Mouse (Mus musculus) heart, embryonic 11.5 days (tissue): ENCODE results near the gene Cidec. TPM values are rescaled to one million over a fixed set of nuclear protein-coding genes. Genes with fewer than 3 reads are reported as not detected.

ENCODE experiments used
- ATAC-seq: fragments of 200-750 bp; cut with Nextera tagmentation; replicated peaks from 2 replicates; pipeline ENCODE4 v1.8.0; 2017; ENCODE audit warnings: moderate library complexity; ENCODE audit not compliant: insufficient number of reproducible peaks, low FRiP score, low TSS enrichment
- H3K27ac ChIP-seq: fragments of 300-500 bp; sonication (generic); 2 replicates; pipeline ENCODE4 v1.5.1; 2014; ENCODE audit warnings: mild to moderate bottlenecking, low read depth, low read length
- H3K27me3 ChIP-seq: fragments of 300-500 bp; sonication (generic); 2 replicates; pipeline ENCODE4 v1.6.1; 2014; ENCODE audit warnings: mild to moderate bottlenecking, low read length, mixed read lengths; ENCODE audit not compliant: control insufficient read depth, insufficient read depth
- H3K36me3 ChIP-seq: fragments of 300-500 bp; sonication (generic); 2 replicates; pipeline ENCODE4 v1.6.1; 2014; ENCODE audit warnings: mild to moderate bottlenecking, low read length, moderate library complexity, mixed read lengths; ENCODE audit not compliant: control insufficient read depth, insufficient read depth
- H3K4me1 ChIP-seq: fragments of 300-500 bp; sonication (generic); 2 replicates; pipeline ENCODE4 v1.6.1; 2014; ENCODE audit warnings: low read length; ENCODE audit not compliant: control insufficient read depth, insufficient read depth
- H3K4me2 ChIP-seq: fragments of 300-500 bp; sonication (generic); 2 replicates; pipeline ENCODE4 v1.6.1; 2014; ENCODE audit warnings: mild to moderate bottlenecking, moderate library complexity
- H3K4me3 ChIP-seq: fragments of 300-500 bp; sonication (generic); 2 replicates; pipeline ENCODE4 v1.5.1; 2014; ENCODE audit warnings: low read depth, low read length
- H3K9ac ChIP-seq: fragments of 300-500 bp; sonication (generic); 2 replicates; pipeline ENCODE4 v1.6.1; 2014; ENCODE audit warnings: mild to moderate bottlenecking, low read depth, low read length, moderate library complexity
- H3K9me3 ChIP-seq: fragments of 300-500 bp; sonication (generic); replicated peaks from 2 replicates; pipeline ENCODE4 v1.6.1; 2016; ENCODE audit warnings: low read length; ENCODE audit not compliant: control insufficient read depth
- WGBS: fragments of 180-500 bp; shearing (Covaris S2); extraction: QIAGEN DNeasy Blood & Tissue Kit; methylation state at CpG from one replicate; pipeline ENCODE4 v1.1.7; 2014; ENCODE audit not compliant: insufficient replicate concordance; 5-methylcytosine and 5-hydroxymethylcytosine counted together
- polyA plus RNA-seq: library from polyadenylated mRNA; unstranded; fragments of >200 nt; fragmentation: Nextera tagmentation; extraction: Ambion mirVana; gene quantifications from 2 replicates; pipeline ENCODE4 v1.2.1, GENCODE M21; 2014

Gene Cidec
- polyA plus RNA-seq, 1 experiment from 2014 or later: not detected

- H3K9ac ChIP-seq: no peak overlapping the region
- peaks cover 17% of the 10 kb centered on the region for H3K4me1 ChIP-seq
- H3K36me3 ChIP-seq: no peaks in the 10 kb centered on the region
- no peak overlapping the region for H3K4me3 ChIP-seq
- no peak for ATAC-seq
- no peak overlapping the region for H3K27ac ChIP-seq
- WGBS: 89% methylated on average over 2 of the region's 2 CpGs
- no peaks in the 10 kb centered on the region for H3K9me3 ChIP-seq
- peaks cover 27% of the 10 kb centered on the region for H3K27me3 ChIP-seq
- no peak overlapping the region for H3K4me2 ChIP-seq
Measured at GRCm38 (mm10) chr6:113473246-113473645, 37.7 kb upstream of the Cidec start.

GRCm38 (mm10) chr6:113472061-113472460 is 36.5 kb upstream of the Cidec start:
- no peak overlapping the region for H3K9ac ChIP-seq
- ATAC-seq: no peak
- peaks cover 27% of the 10 kb centered on the region for H3K27me3 ChIP-seq
- WGBS: 59% methylated on average over 10 of the region's 10 CpGs
- H3K36me3 ChIP-seq: no peaks in the 10 kb centered on the region
- no peak overlapping the region for H3K27ac ChIP-seq
- H3K4me1 ChIP-seq: peaks cover 17% of the 10 kb centered on the region
- H3K4me2 ChIP-seq: no peak overlapping the region
- H3K4me3 ChIP-seq: no peak overlapping the region
- no peaks in the 10 kb centered on the region for H3K9me3 ChIP-seq

GRCm38 (mm10) chr6:113471297-113471936 is 35.9 kb upstream of the Cidec start, which contains the start of gene Il17rc:
Gene Il17rc (plus strand): TSS chr6:113471427.
- H3K4me2 ChIP-seq: peak within 1 kb of the TSS; percentile 58
- H3K36me3 ChIP-seq: no peaks in the 10 kb centered on the region
- H3K4me1 ChIP-seq: peaks cover 17% of the 10 kb centered on the region
- H3K9ac ChIP-seq: peak within 1 kb of the TSS; percentile 49; the same call in 1 of the 2 replicates
- ATAC-seq: no peak
- peaks cover 24% of the 10 kb centered on the region for H3K27me3 ChIP-seq
- no peak within 1 kb of the TSS for H3K27ac ChIP-seq
- H3K9me3 ChIP-seq: no peaks in the 10 kb centered on the region
- peak within 1 kb of the TSS; percentile 26 for H3K4me3 ChIP-seq
- WGBS: 20% methylated on average over 12 of the region's 12 CpGs

GRCm38 (mm10) chr6:113469432-113469831 is 33.9 kb upstream of the Cidec start:
- Histone ChIP-seq H3K4me2 (peak overlapping the region; percentile 80), H3K27ac (no peak overlapping the region), H3K36me3 (no peaks in the 10 kb centered on the region), H3K27me3 (peaks cover 26% of the 10 kb centered on the region), H3K9ac (peak overlapping the region; percentile 52; the same call in 1 of the 2 replicates), H3K4me3 (peak overlapping the region; percentile 34), H3K9me3 (no peaks in the 10 kb centered on the region), H3K4me1 (peaks cover 17% of the 10 kb centered on the region)
- ATAC-seq: peak; percentile 37; the same call in 1 of the 2 replicates
- WGBS: 2% methylated on average over 31 of the region's 31 CpGs

GRCm38 (mm10) chr6:113469021-113469420 is 33.5 kb upstream of the Cidec start:
- Histone ChIP-seq H3K27ac (no peak overlapping the region), H3K9me3 (no peaks in the 10 kb centered on the region), H3K36me3 (no peaks in the 10 kb centered on the region), H3K4me3 (peak overlapping the region; percentile 34), H3K4me1 (peaks cover 17% of the 10 kb centered on the region), H3K27me3 (peaks cover 26% of the 10 kb centered on the region), H3K9ac (peak overlapping the region; percentile 52; the same call in 1 of the 2 replicates), H3K4me2 (peak overlapping the region; percentile 80)
- 7% methylated on average over 9 of the region's 9 CpGs for WGBS
- no peak for ATAC-seq

- Histone ChIP-seq H3K9me3 (no peaks in the 10 kb centered on the region), H3K4me2 (no peak overlapping the region), H3K4me3 (no peak overlapping the region), H3K4me1 (peaks cover 17% of the 10 kb centered on the region), H3K9ac (no peak overlapping the region), H3K27me3 (peaks cover 29% of the 10 kb centered on the region), H3K36me3 (no peaks in the 10 kb centered on the region), H3K27ac (no peak overlapping the region)
- ATAC-seq: no peak
- WGBS: 67% methylated on average over 3 of the region's 3 CpGs
Measured at GRCm38 (mm10) chr6:113468512-113468911, 33.0 kb upstream of the Cidec start.

GRCm38 (mm10) chr6:113465602-113466001 is 30.0 kb upstream of the Cidec start:
- H3K4me3 ChIP-seq: no peak overlapping the region
- no peak for ATAC-seq
- peaks cover 21% of the 10 kb centered on the region for H3K27me3 ChIP-seq
- H3K9me3 ChIP-seq: no peaks in the 10 kb centered on the region
- H3K9ac ChIP-seq: no peak overlapping the region
- peaks cover 6% of the 10 kb centered on the region; the same call in 1 of the 2 replicates for H3K4me1 ChIP-seq
- no peak overlapping the region for H3K27ac ChIP-seq
- WGBS: 43% methylated on average over 5 of the region's 5 CpGs
- H3K4me2 ChIP-seq: no peak overlapping the region
- H3K36me3 ChIP-seq: no peaks in the 10 kb centered on the region

- WGBS: 64% methylated on average over 7 of the region's 7 CpGs
- no peak overlapping the region for H3K4me3 ChIP-seq
Measured at GRCm38 (mm10) chr6:113464040-113464439, 28.5 kb upstream of the Cidec start.

GRCm38 (mm10) chr6:113458635-113459034 is 23.1 kb upstream of the Cidec start:
- WGBS: 47% methylated on average over 10 of the region's 10 CpGs
- H3K27ac ChIP-seq: no peak overlapping the region
- H3K9ac ChIP-seq: no peak overlapping the region
- H3K4me3 ChIP-seq: no peak overlapping the region
- H3K4me1 ChIP-seq: no peaks in the 10 kb centered on the region
- no peak overlapping the region for H3K4me2 ChIP-seq
- no peak for ATAC-seq
- H3K9me3 ChIP-seq: no peaks in the 10 kb centered on the region
- H3K27me3 ChIP-seq: no peaks in the 10 kb centered on the region
- H3K36me3 ChIP-seq: no peaks in the 10 kb centered on the region

More at GRCm38 (mm10) chr6:113464040-113464439, 28.5 kb upstream of the Cidec start:
- Histone ChIP-seq H3K4me2 (no peak overlapping the region), H3K27ac (no peak overlapping the region), H3K9ac (no peak overlapping the region), H3K27me3 (peaks cover 10% of the 10 kb centered on the region), H3K4me1 (peaks cover under 1% of the 10 kb centered on the region; the same call in 1 of the 2 replicates), H3K9me3 (no peaks in the 10 kb centered on the region), H3K36me3 (no peaks in the 10 kb centered on the region)
- ATAC-seq: no peak
